Mouse (Mus musculus): ENCODE results near the gene Stk36. TPM values are rescaled to one million over a fixed set of nuclear protein-coding genes. Genes with fewer than 3 reads are reported as not detected.
A peak's percentile ranks its signal among the peaks of the same experiment; 100 is the strongest.

The Stk36 gene
- total RNA-seq, 1 experiment: 1.7 TPM

DNA sequence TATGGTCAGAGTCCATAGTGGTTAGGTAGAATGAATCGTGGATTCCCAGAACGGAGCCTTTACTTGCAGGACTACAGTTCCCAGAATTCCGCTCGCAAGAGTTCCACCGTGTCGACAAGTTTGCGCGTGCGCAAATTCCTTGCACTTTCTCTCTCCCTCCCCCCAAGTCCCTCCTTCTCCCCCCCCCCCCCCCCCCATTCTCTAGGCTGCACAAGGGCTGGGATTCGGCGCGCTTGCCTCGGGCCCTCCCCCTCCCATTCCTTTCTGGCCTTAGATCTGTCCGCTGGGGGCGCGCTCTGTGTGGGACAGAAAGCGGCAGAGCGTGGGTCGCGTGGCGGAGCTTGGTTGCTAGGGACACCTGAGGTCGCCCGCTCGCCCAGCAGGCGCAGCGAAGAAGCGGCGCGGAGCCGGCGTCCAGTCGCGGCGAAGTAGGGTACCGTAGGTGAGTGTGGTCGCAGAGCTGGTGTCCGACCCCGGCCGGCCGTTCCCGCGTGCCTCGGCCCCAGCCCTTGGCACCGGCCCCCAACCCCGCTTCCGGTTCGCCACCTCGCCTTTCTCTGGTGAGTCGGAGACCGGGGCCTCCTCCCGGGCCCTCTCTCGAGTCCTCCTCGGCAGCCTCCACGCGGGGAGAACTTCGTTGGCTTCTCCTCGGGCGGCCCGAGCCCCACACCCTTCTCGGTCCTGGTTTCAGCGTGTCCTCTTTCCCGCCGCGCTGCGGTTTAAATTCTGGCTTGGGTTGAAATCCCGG is 60.4 kb downstream of the Stk36 start, which contains the start of gene Ttll4:
Ttll4 (plus strand) TSS at position 298 of the 748 bp plus-strand sequence.
- TF ChIP-seq CHD2 (IDR thresholded peaks at IDR 0.05; ENCODE audit: low read depth, low read length) (no peak), HCFC1 (IDR thresholded peaks at IDR 0.05; ENCODE audit: borderline replicate concordance, insufficient read depth, low read length) (peak; percentile 89)
- H3K4me1 ChIP-seq (ENCODE audit: control insufficient read depth in 2 of 2, insufficient read depth in 2 of 2, low read length in 2 of 2, poor library complexity in 1 of 2): peaks cover 0 to 2% of the 10 kb centered on the region in 2 experiments; a peak in 1 of 4 replicates
- peak within 1 kb of the TSS; percentile 82 to 84 for H3K4me3 ChIP-seq (ENCODE audit: insufficient read depth in 1 of 2, low read depth in 1 of 2, low read length in 2 of 2, poor library complexity in 1 of 2, severe bottlenecking in 1 of 2)
- DNase-seq (ENCODE audit: low read depth, low spot score): peak; percentile 86
- H3K36me3 ChIP-seq (ENCODE audit: control insufficient read depth, insufficient read depth, low read length, poor library complexity, severe bottlenecking): no peaks in the 10 kb centered on the region; the same call in 1 of the 2 replicates
- peak within 1 kb of the TSS; percentile 84 for H3K9ac ChIP-seq (ENCODE audit: insufficient read depth, low read depth, low read length, poor library complexity, severe bottlenecking)
- in situ Hi-C loops (cut with MboI; ENCODE audit: low sequenced_read_pairs in 2 of 2, unreplicated experiment in 2 of 2): no loop called here
- H3K9me3 ChIP-seq (ENCODE audit: control insufficient read depth, insufficient read depth, low read depth, low read length): peaks cover 7% of the 10 kb centered on the region; the same call in 1 of the 2 replicates
- H3K27ac ChIP-seq (ENCODE audit: insufficient read depth, low read depth, low read length, poor library complexity, severe bottlenecking): peak within 1 kb of the TSS; percentile 80

GRCm38 (mm10) chr1:74662253-74662865 is 61.1 kb downstream of the Stk36 start:
- Histone ChIP-seq H3K27ac (ENCODE audit: insufficient read depth, low read depth, low read length, poor library complexity, severe bottlenecking) (peak overlapping the region; percentile 80; the same call in 1 of the 2 replicates), H3K9ac (ENCODE audit: insufficient read depth, low read depth, low read length, poor library complexity, severe bottlenecking) (peak overlapping the region; percentile 84), H3K4me3 (ENCODE audit: insufficient read depth in 1 of 2, low read depth in 1 of 2, low read length in 2 of 2, poor library complexity in 1 of 2, severe bottlenecking in 1 of 2) (peak overlapping the region; percentile 82 to 84), H3K4me1 (ENCODE audit: control insufficient read depth in 2 of 2, insufficient read depth in 2 of 2, low read length in 2 of 2, poor library complexity in 1 of 2) (peaks cover 0 to 2% of the 10 kb centered on the region in 2 experiments; a peak in 1 of 4 replicates), H3K36me3 (ENCODE audit: control insufficient read depth, insufficient read depth, low read length, poor library complexity, severe bottlenecking) (no peaks in the 10 kb centered on the region; the same call in 1 of the 2 replicates), H3K9me3 (ENCODE audit: control insufficient read depth, insufficient read depth, low read depth, low read length) (peaks cover 7% of the 10 kb centered on the region; the same call in 1 of the 2 replicates)
- in situ Hi-C loops (cut with MboI; ENCODE audit: low sequenced_read_pairs in 2 of 2, unreplicated experiment in 2 of 2): no loop called here
- no peak for DNase-seq (ENCODE audit: low read depth, low spot score)
- TF ChIP-seq HCFC1 (IDR thresholded peaks at IDR 0.05; ENCODE audit: borderline replicate concordance, insufficient read depth, low read length) (no peak), ZNF384 (IDR thresholded peaks at IDR 0.05; ENCODE audit: low read depth, low read length) (no peak), MAFK (IDR thresholded peaks at IDR 0.05; ENCODE audit: insufficient read depth, low read depth, low read length) (0 out of 2 replicates have a peak, but pooled peaks have one; percentile 1)

DNA sequence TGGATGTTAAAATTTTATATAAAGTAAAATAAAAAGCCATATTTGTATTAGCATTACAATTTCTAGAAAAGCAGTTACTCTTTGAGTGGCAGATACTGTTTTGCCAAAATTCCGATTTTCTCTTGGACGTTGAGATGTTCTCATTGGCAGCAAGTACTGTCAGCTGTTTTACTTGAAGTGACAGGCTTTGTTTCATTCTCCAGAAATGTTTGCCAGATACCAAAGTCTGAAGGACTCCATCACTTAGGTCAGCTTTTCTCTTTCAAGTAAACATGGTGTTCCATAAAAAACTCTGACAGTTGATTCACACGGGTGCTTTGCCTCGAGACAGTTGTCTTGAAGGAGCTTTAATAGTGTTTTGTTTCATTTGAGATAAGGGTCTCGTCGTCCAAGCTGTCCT is 63.9 kb downstream of the Stk36 start:
- H3K36me3 ChIP-seq (ENCODE audit: control insufficient read depth, insufficient read depth, low read length, poor library complexity, severe bottlenecking): no peaks in the 10 kb centered on the region; the same call in 1 of the 2 replicates
- TF ChIP-seq ZNF384 (IDR thresholded peaks at IDR 0.05; ENCODE audit: low read depth, low read length) (no peak), CHD2 (IDR thresholded peaks at IDR 0.05; ENCODE audit: low read depth, low read length) (no peak), HCFC1 (IDR thresholded peaks at IDR 0.05; ENCODE audit: borderline replicate concordance, insufficient read depth, low read length) (no peak), ZC3H11A (IDR thresholded peaks at IDR 0.05; ENCODE audit: borderline replicate concordance, low read depth, low read length) (no peak), MAFK (IDR thresholded peaks at IDR 0.05; ENCODE audit: insufficient read depth, low read depth, low read length) (no peak)
- in situ Hi-C loops (cut with MboI; ENCODE audit: low sequenced_read_pairs in 2 of 2, unreplicated experiment in 2 of 2): no loop called here
- DNase-seq (ENCODE audit: low read depth, low spot score): no peak
- no peak overlapping the region for H3K4me3 ChIP-seq (ENCODE audit: insufficient read depth in 1 of 2, low read depth in 1 of 2, low read length in 2 of 2, poor library complexity in 1 of 2, severe bottlenecking in 1 of 2)
- H3K9ac ChIP-seq (ENCODE audit: insufficient read depth, low read depth, low read length, poor library complexity, severe bottlenecking): no peak overlapping the region
- no peak overlapping the region for H3K27ac ChIP-seq (ENCODE audit: insufficient read depth, low read depth, low read length, poor library complexity, severe bottlenecking)
- H3K9me3 ChIP-seq (ENCODE audit: control insufficient read depth, insufficient read depth, low read depth, low read length): peaks cover 7% of the 10 kb centered on the region; the same call in 1 of the 2 replicates
- peaks cover 0 to 2% of the 10 kb centered on the region in 2 experiments; a peak in 1 of 4 replicates for H3K4me1 ChIP-seq (ENCODE audit: control insufficient read depth in 2 of 2, insufficient read depth in 2 of 2, low read length in 2 of 2, poor library complexity in 1 of 2)

- TF ChIP-seq CHD2 (IDR thresholded peaks at IDR 0.05; ENCODE audit: low read depth, low read length) (no peak), ZNF384 (IDR thresholded peaks at IDR 0.05; ENCODE audit: low read depth, low read length) (no peak)
- Histone ChIP-seq H3K9ac (ENCODE audit: insufficient read depth, low read depth, low read length, poor library complexity, severe bottlenecking) (no peak overlapping the region), H3K9me3 (ENCODE audit: control insufficient read depth, insufficient read depth, low read depth, low read length) (no peaks in the 10 kb centered on the region), H3K27ac (ENCODE audit: insufficient read depth, low read depth, low read length, poor library complexity, severe bottlenecking) (no peak overlapping the region), H3K4me1 (ENCODE audit: control insufficient read depth in 2 of 2, insufficient read depth in 2 of 2, low read length in 2 of 2, poor library complexity in 1 of 2) (no peaks in the 10 kb centered on the region), H3K4me3 (ENCODE audit: insufficient read depth in 1 of 2, low read depth in 1 of 2, low read length in 2 of 2, poor library complexity in 1 of 2, severe bottlenecking in 1 of 2) (no peak overlapping the region), H3K36me3 (ENCODE audit: control insufficient read depth, insufficient read depth, low read length, poor library complexity, severe bottlenecking) (peaks cover 5% of the 10 kb centered on the region; the same call in 1 of the 2 replicates)
- no peak for DNase-seq (ENCODE audit: low read depth, low spot score)
- in situ Hi-C loops (cut with MboI; ENCODE audit: low sequenced_read_pairs in 2 of 2, unreplicated experiment in 2 of 2): no loop called here
Observed at GRCm38 (mm10) chr1:74668371-74668770, 67.1 kb downstream of the Stk36 start.

All from ES-E14 (cell line).